Mouse (Mus musculus): Measurements from ENCODE around the gene Stx18.

Stx18 gene

GRCm38 (mm10) chr5:38136247-38136646 lies 97.7 kb downstream of the Stx18 start:
- DNase-seq (ENCODE audit: low spot score), result no peak

DNA sequence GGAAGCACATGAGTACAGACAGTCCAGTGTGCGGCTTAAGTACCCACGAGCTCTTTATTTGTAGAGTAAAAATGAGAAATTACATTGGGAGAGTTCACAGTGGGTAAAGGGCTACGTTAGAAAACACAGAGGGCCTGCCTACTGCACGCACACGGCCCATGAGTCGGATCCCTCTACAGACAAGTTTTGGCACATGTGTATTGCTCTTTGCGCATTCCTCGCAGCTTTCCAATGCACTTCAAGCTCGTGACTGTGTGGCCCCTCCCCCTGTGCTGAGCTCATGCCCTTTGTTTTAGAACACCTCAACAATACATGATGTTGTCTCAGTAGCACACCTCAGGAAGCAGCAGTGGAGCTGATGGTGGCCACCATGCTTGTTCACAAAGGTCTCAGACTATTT lies 98.6 kb downstream of the Stx18 start:
- DNase-seq (ENCODE audit: low spot score), result no peak

GRCm38 (mm10) chr5:38140893-38141292 lies 102.4 kb downstream of the Stx18 start:
- DNase-seq (ENCODE audit: low spot score), result no peak

GRCm38 (mm10) chr5:38146524-38146923 lies 108.0 kb downstream of the Stx18 start:
- no peak for DNase-seq (ENCODE audit: low spot score)

DNA sequence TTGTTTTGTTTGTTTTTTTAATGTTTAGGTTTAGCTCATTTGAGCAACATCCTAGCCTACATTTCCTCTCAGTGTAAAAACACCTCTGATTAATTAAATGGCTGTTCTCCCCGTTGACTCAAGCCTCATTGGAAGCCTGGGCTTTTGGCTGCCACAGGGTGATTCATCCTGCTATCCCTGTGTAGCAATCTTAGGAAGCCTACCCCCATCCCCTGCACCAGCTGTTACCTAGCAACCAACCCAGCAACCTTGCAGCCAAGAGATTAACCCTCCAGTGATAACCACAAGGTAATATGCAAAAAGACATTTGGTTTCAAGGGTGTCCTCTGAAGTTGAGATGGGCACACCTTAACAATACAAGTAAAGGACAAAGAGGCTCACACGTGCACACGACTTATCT lies 112.7 kb downstream of the Stx18 start:
- DNase-seq (ENCODE audit: low spot score), result no peak

DNA sequence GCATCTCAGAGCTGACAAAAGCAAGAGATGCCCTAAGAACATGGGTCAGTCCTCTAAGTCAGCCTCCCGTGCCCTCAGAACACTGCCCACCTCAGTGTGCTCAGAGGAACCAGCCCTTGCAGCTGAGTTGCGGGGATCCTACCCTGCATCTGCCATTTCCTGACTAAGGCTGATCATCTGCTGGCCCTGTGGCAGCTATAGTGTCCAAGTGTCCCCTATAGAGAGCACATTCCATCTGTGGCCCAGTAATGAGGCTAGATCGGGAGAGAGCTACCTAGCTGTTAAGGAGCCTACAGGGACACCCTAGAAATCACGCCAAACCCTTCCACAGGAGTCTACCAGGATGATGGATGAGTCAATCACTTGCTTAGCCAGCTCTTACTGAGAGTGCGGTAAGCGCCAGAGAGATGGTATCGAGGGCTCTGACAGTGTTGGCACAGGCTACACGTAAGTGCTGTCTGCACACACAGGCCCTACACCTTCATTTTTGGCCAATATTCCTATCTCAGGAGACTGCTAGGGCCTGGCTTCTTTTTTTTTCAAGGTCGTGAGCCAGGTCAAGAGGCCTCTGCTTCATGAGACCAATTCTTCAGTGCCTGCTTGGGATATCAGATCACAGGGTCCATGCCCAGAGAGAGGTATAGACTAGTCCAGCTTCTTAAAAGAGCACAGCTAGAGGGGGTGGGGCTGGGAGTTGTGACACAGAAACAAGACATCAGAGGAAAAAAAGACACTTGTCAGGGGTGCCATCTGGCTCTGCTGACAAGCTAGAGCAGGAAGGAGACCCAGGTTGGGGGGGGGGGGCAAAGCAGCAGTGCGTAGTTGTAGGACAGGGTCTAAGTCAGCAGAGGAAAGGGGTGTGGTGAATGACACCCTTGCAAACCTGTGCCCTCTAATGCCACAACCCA lies 113.9 kb downstream of the Stx18 start:
- no peak for DNase-seq (ENCODE audit: low spot score)

GRCm38 (mm10) chr5:38153636-38154035 lies 115.1 kb downstream of the Stx18 start:
- DNase-seq (ENCODE audit: low spot score), result no peak

- no peak for DNase-seq (ENCODE audit: low spot score)
Observed at GRCm38 (mm10) chr5:38157481-38158020, 119.0 kb downstream of the Stx18 start.

- no peak for DNase-seq (ENCODE audit: low spot score)
Observed at GRCm38 (mm10) chr5:38158501-38158946, 120.0 kb downstream of the Stx18 start.

DNA sequence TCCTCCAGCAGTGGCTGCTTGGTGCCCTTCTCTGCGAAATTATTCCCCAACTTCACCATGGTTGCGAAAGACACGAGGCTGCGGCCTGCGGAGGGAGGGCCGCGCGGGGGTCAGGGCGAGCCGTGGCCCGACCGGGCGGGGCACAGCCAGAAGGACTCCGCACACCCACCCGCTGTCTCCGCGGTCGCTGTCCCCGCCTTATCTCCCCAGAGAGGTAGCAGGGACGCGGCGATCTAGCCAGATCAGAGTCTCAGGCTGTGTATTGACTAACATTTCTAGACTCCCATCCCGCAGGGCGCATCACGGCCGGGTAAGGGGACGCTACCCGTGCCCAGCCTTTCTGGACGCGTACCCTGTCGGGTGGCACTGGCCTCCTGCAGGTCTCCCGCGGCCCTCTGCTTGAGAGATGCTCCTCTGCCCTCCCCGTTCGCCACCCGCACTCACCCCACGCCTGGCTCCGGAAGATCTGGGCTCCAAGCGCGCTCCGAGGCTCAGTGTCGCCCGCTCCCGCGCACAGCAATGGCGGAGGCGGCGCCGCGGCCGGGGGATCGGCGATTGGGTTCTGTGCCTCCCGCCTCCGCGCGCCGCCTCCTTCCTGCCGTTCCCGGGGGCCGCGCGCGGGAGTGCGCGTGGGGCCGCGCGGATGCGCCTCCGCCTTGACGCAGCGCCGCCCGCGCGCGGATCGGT lies 120.5 kb downstream of the Stx18 start:
- no peak for DNase-seq (ENCODE audit: low spot score)

DNA sequence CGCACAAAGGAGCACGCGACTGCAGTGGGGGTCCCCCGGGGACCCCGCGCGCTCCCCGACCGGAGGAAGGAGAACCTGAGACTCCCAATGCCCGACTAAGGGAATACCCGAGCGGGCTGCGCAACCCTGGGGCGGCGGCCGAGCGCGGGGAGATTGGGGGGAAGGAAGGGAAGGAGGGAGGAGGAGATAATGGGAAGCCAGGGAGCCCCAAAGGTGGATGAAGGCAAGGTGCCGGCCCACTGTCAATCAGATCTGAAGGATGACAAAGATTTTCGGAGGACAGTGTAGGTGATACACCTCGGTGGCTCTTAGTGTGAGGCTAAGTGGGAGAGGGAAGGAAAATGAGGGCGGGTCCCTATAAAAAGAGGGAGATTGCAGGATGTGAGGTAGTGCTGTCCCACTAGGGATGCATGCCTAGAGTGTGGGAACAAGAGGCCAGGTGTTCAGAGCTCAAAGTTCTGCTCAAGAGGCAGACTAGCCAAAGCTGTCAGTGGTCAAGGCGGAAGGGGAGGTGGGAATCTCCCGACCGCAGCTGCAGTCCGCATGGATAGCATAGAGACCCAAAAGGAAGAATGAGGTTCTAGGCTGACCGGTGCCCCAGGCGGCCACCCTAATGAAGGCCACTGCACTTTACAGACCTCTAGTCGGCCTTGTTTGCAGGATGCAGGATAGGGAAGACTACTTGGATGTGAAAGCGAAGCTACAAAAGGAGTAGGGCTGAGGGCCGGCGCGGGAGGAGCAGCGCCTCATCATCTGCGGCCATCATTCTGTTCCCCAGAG lies 121.3 kb downstream of the Stx18 start, which contains the start of gene Nsg1:
TSS of gene Nsg1 (minus strand) at position 274 of the 780 bp plus-strand sequence.
- DNase-seq (ENCODE audit: low spot score), result no peak

GRCm38 (mm10) chr5:38168497-38168896 lies 130.0 kb downstream of the Stx18 start:
- DNase-seq (ENCODE audit: low spot score), result no peak

GRCm38 (mm10) chr5:38173766-38174165 lies 135.2 kb downstream of the Stx18 start:
- no peak for DNase-seq (ENCODE audit: low spot score)

GRCm38 (mm10) chr5:38174256-38174912 lies 135.8 kb downstream of the Stx18 start:
- no peak for DNase-seq (ENCODE audit: low spot score)

- no peak for DNase-seq (ENCODE audit: low spot score)
Observed at GRCm38 (mm10) chr5:38184688-38185285, 146.2 kb downstream of the Stx18 start.

GRCm38 (mm10) chr5:38187006-38187405 lies 148.5 kb downstream of the Stx18 start:
- DNase-seq (ENCODE audit: low spot score), result no peak
